Mouse (Mus musculus) gastrocnemius, postnatal 14 days (tissue): ENCODE measurements around the gene Ranbp1. TPM values are rescaled to one million over a fixed set of nuclear protein-coding genes. Genes with fewer than 3 reads are reported as not detected.
"Not testable (repeated sequence)": the region's sequence is repeated elsewhere in the genome, so short reads cannot be mapped to it uniquely, and the experiment has no call there.

ENCODE experiments used
- DNase-seq: peaks from one replicate; pipeline ENCODE4 v3.0.0; 2021; ENCODE audit warnings: mixed read lengths
- intact Hi-C: fragments of 180-260 bp; cut with DNase I; formaldehyde crosslinking; loops from one replicate; pipeline ENCODE4 v1.15.1; 2025; ENCODE audit warnings: low total_unique reads
- microRNA-seq, 2 experiments: library from miRNA; unstranded; fragments of <30 nt; microRNA quantifications; one replicate each; pipeline ENCODE4 v1.2.0; 2021
- total RNA-seq, 2 experiments: library from RNA; stranded (reverse); gene quantifications; 2 replicates each; pipeline ENCODE4 v1.2.3; 2021

Ranbp1 gene
- total RNA-seq, 2 experiments from 2014 or later, result 28.7 to 42.6 TPM

DNA sequence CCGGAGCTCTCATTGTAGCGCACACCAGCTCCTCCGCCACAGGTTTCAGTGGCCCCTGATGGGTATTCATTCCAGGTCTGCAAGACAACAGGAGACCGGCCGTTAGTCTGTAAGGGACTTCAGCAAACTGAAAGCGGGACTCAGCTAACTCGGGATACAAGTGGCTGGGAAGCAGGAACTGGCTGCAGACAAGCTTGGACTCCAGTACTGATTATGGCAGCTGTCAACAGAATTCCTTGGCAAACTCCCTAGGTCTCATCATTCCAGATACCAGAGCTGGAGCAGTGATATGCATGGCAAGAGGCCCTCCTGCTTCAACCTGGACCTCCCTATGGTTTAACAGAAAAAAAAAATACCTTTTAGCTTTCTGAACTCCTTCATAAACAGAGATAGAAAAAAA lies 33.7 kb downstream of the Ranbp1 start:
- DNase-seq, result no peak
- intact Hi-C loops, result loop anchor here (5.0 to 10.0 kb wide), 2 partner anchors 38 to 160 kb away; partner anchors contain the start of gene Dgcr6

DNA sequence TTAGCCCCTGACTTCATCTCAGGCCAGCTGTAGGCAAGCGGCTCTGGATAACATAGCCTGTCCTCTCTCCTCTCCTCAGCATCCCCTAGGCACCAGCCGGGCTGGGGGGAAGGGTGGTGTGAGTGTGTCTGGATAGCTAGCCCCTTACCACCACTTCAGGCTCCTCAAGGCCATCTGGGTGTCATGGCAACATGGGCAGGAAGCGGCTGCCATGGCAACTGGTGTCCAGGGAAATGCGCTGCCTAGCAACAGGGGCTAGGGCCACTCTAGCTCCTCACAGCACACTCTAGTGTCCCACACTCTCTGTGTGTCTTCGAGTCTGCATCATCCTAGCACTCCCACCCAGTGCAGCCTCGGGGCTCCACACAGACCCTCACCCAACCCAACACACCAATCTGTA lies 34.8 kb downstream of the Ranbp1 start:
- no peak for DNase-seq
- intact Hi-C loops, result loop anchor here (5.0 to 10.0 kb wide), 2 partner anchors 36 to 159 kb away; partner anchors contain the start of gene Dgcr6

GRCm38 (mm10) chr16:18211417-18212171 lies 36.9 kb downstream of the Ranbp1 start:
- intact Hi-C loops, result loop anchor here (5.0 to 10.0 kb wide), 2 partner anchors 34 to 157 kb away; partner anchors contain the start of gene Dgcr6

GRCm38 (mm10) chr16:18210701-18211416 lies 37.7 kb downstream of the Ranbp1 start:
- peak; percentile 48 for DNase-seq
- intact Hi-C loops, result loop anchor here (5.0 to 10.0 kb wide), 2 partner anchors 34 to 156 kb away; partner anchors contain the start of gene Dgcr6

More at GRCm38 (mm10) chr16:18211417-18212171, 36.9 kb downstream of the Ranbp1 start:
- peak; percentile 89 for DNase-seq

DNA sequence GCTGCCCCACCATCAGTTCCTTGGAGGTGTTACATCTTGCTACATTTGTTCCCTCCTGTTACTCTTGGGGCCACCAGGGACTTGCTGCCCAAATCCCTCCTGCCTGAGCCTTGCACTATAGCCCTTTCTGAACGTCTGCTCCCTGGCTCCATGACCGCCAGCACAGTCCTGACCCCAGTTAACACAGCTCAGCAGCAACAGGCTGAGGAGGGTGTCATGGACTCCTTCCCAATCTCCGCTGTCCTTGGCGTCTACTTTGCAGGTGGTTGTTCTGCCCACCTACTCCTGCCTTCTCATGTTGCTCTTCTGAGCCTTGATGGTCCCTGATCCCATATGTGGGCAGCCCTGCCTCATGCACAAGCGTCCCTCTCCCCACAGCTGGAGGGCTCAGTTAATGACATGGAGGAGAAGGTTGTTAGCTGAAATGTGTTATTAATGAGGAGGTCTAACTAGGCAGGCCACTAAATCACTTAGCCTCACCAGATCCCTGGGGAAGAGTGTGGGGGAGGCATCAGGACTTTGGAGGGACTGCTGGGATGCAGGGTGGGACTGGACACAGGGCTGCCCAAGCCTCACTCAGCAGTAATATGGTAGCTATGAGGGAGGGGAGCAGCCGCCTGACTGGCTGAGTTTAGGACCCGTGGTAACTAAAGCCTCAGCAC lies 45.0 kb downstream of the Ranbp1 start:
- no peak for DNase-seq
- intact Hi-C loops, result no loop called here

- intact Hi-C loops, result no loop called here
- DNase-seq, result no peak
Measured at GRCm38 (mm10) chr16:18202061-18202460, 46.5 kb downstream of the Ranbp1 start.

GRCm38 (mm10) chr16:18201620-18202019 lies 46.9 kb downstream of the Ranbp1 start:
- intact Hi-C loops, result no loop called here
- no peak for DNase-seq

- intact Hi-C loops, result no loop called here
- DNase-seq, result no peak
Measured at GRCm38 (mm10) chr16:18200062-18200461, 48.5 kb downstream of the Ranbp1 start.

DNA sequence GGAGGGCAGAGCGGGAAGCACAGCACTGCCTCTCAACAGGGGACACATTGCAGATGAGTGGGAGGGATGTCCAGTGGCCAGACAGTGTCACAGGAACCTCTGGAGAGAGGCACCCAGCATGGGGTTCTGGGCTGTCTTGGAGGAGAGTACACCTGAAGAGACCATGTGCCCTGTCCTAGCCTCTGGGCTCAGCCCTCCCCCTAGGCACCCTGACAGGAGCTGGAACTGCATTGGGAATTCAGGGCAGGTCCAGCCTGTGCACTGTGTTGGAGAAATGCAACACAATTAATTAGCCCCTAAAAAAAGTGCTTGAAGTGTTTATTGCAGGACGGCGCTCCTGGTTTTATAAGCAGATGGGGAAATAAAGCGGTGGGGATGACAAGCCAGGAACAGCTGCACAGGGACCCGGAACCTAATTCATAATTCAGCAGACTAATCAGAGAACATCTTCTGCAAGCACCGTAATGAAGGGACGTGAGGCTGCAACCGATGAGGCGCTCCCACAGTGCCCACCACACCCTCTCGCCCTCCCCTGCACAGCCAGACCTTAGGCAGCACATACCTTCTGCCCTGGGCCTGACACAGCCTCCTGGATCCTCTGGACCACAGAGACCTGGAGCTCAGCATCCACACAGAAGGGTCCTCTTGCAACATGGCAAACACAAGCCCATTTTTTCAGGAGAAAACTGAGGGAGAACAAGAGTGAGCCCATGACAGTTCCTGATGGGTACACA lies 50.0 kb downstream of the Ranbp1 start:
- no peak for DNase-seq
- intact Hi-C loops, result no loop called here

GRCm38 (mm10) chr16:18197881-18198280 lies 50.7 kb downstream of the Ranbp1 start:
- intact Hi-C loops, result no loop called here
- no peak for DNase-seq

- intact Hi-C loops, DNase-seq: not testable (repeated sequence)
Measured at GRCm38 (mm10) chr16:18195561-18195960, 53.0 kb downstream of the Ranbp1 start.

- intact Hi-C loops, result no loop called here
- peak; percentile 32 for DNase-seq
Measured at GRCm38 (mm10) chr16:18195068-18195467, 53.5 kb downstream of the Ranbp1 start.

- DNase-seq, result no peak
- intact Hi-C loops, result no loop called here
Measured at GRCm38 (mm10) chr16:18194208-18194985, 54.1 kb downstream of the Ranbp1 start.

DNA sequence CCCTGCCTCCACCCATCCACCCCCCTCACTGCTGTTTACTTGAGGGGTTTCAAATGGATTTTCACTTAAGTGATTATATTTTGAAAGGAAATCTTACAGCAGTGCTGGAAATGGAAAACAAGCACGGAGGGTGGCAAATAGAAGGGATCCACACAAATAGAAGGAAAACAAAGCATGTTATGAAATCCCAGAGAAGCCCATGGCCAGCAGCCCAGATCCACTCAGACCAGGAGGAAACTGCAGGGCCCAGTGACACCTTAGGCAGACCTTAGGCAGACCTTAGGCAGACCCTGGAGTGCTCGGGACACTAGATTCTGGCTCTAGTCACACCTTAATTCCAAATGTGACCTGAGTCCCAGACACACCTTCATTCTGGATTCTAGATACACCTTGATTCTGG lies 57.5 kb downstream of the Ranbp1 start:
- intact Hi-C loops, result no loop called here
- DNase-seq, result no peak

Small RNAs within 50 kb of the gene (microRNA-seq; reads per million reads assigned to microRNA genes)
- gene Gm24572 (0 reads per million in 2 experiments), gene Mir1306 (79.7 to 119 reads per million in 2 experiments)

Other genes with a start within 250 kb of the Ranbp1 start
- gene Dgcr6, start 195.9 kb downstream of the Ranbp1 start, total RNA-seq, result 10 to 100 TPM; 26.6 to 28.5 TPM
- 10 to 100 TPM in 1 of 2 experiments, 1 to 10 TPM in 1; 2.7 to 11.8 TPM for gene Prodh, start 158.5 kb downstream of the Ranbp1 start, total RNA-seq
- gene Rtn4r, start 121.1 kb downstream of the Ranbp1 start, total RNA-seq, result under 1 TPM; 0.18 to 0.21 TPM
- gene Ccdc188, start 30.9 kb downstream of the Ranbp1 start, total RNA-seq, result not detected
- gene Zdhhc8, start 13.6 kb downstream of the Ranbp1 start, total RNA-seq, result 10 to 100 TPM; 20.3 to 21.7 TPM
- 10 to 100 TPM; 12.1 to 12.7 TPM for gene Trmt2a, start 53 bp downstream of the Ranbp1 start, total RNA-seq
- not detected for gene Gm49776, start 9.6 kb upstream of the Ranbp1 start, total RNA-seq
- 10 to 100 TPM; 13.9 to 16.3 TPM for gene Dgcr8, start 40.5 kb upstream of the Ranbp1 start, total RNA-seq
- gene Tango2, start 99.4 kb upstream of the Ranbp1 start, total RNA-seq, result 10 to 100 TPM; 12.1 to 22.7 TPM
- gene Arvcf, start 99.5 kb upstream of the Ranbp1 start, total RNA-seq, result 10 to 100 TPM; 12.5 to 19.8 TPM
- 10 to 100 TPM; 13.4 to 14.4 TPM for gene Txnrd2, start 177.7 kb upstream of the Ranbp1 start, total RNA-seq
- 10 to 100 TPM; 40.7 to 43.1 TPM for gene Comt, start 178.1 kb upstream of the Ranbp1 start, total RNA-seq
- gene Gnb1l, start 250.0 kb upstream of the Ranbp1 start, total RNA-seq, result 1 to 10 TPM; 2.7 to 3.1 TPM